Mouse (Mus musculus) intestine, embryonic 16.5 days (tissue): Measurements from ENCODE around the gene Pithd1. TPM values are rescaled to one million over a fixed set of nuclear protein-coding genes. Genes with fewer than 3 reads are reported as not detected.
"Not testable (repeated sequence)": the region's sequence is repeated elsewhere in the genome, so short reads cannot be mapped to it uniquely, and the experiment has no call there.

Source experiments
- ATAC-seq: fragments of 200-750 bp; cut with Nextera tagmentation; 2 replicates; pipeline ENCODE4 v1.8.0; 2017; ENCODE audit warnings: moderate TSS enrichment, moderate library complexity
- H3K27ac ChIP-seq: fragments of 300-500 bp; sonication (generic); 2 replicates; pipeline ENCODE4 v1.5.1; 2014; ENCODE audit warnings: mild to moderate bottlenecking, low read length
- H3K27me3 ChIP-seq: fragments of 300-500 bp; sonication (generic); replicated peaks from 2 replicates; pipeline ENCODE4 v1.6.1; 2014; ENCODE audit warnings: low read length, control low read depth, mixed read lengths; ENCODE audit not compliant: control insufficient read depth, insufficient read depth
- H3K36me3 ChIP-seq: fragments of 300-500 bp; sonication (generic); 2 replicates; pipeline ENCODE4 v1.6.1; 2014; ENCODE audit warnings: low read length, control low read depth; ENCODE audit not compliant: control insufficient read depth, insufficient read depth
- H3K4me1 ChIP-seq: fragments of 300-500 bp; sonication (generic); 2 replicates; pipeline ENCODE4 v1.6.1; 2014; ENCODE audit warnings: low read length, control low read depth, mixed read lengths; ENCODE audit not compliant: control insufficient read depth, insufficient read depth
- H3K4me2 ChIP-seq: fragments of 300-500 bp; sonication (generic); 2 replicates; pipeline ENCODE4 v1.6.1; 2014; ENCODE audit warnings: low read depth, low read length, control low read depth
- H3K4me3 ChIP-seq: fragments of 300-500 bp; sonication (generic); 2 replicates; pipeline ENCODE4 v1.5.1; 2014; ENCODE audit warnings: mild to moderate bottlenecking, low read length
- H3K9ac ChIP-seq: fragments of 300-500 bp; sonication (generic); 2 replicates; pipeline ENCODE4 v1.6.1; 2014; ENCODE audit warnings: low read depth, low read length
- H3K9me3 ChIP-seq: fragments of 300-500 bp; sonication (generic); 2 replicates; pipeline ENCODE4 v1.6.1; 2016; ENCODE audit warnings: low read length, control low read depth; ENCODE audit not compliant: control insufficient read depth
- WGBS: fragments of 180-500 bp; shearing (Covaris S2); extraction: QIAGEN DNeasy Blood & Tissue Kit; methylation state at CpG from one replicate; pipeline ENCODE4 v1.1.7; 2014; 5-methylcytosine and 5-hydroxymethylcytosine counted together
- polyA plus RNA-seq: library from polyadenylated mRNA; unstranded; fragments of >200 nt; fragmentation: Nextera tagmentation; extraction: Ambion mirVana; gene quantifications from 2 replicates; pipeline ENCODE4 v1.2.1, GENCODE M21; 2015

Gene Pithd1
- polyA plus RNA-seq, 1 experiment from 2014 or later: 47.2 TPM

GRCm38 (mm10) chr4:135995118-135995517, 8.1 kb upstream of the Pithd1 start:
- H3K4me1 ChIP-seq: no peaks in the 10 kb centered on the region
- no peaks in the 10 kb centered on the region for H3K36me3 ChIP-seq
- H3K27ac ChIP-seq: no peak overlapping the region
- no peak overlapping the region for H3K4me3 ChIP-seq
- ATAC-seq: no peak
- no peaks in the 10 kb centered on the region for H3K27me3 ChIP-seq
- no peak overlapping the region for H3K9ac ChIP-seq
- peaks cover 4% of the 10 kb centered on the region; the same call in 1 of the 2 replicates for H3K9me3 ChIP-seq
- H3K4me2 ChIP-seq: no peak overlapping the region
- WGBS: 89% methylated on average over 4 of the region's 4 CpGs

GRCm38 (mm10) chr4:135993941-135994340, 6.9 kb upstream of the Pithd1 start:
- Histone ChIP-seq H3K27me3 (no peaks in the 10 kb centered on the region), H3K4me2 (no peak overlapping the region), H3K27ac (no peak overlapping the region), H3K4me1 (no peaks in the 10 kb centered on the region), H3K36me3 (no peaks in the 10 kb centered on the region), H3K4me3 (no peak overlapping the region), H3K9ac (no peak overlapping the region), H3K9me3 (peaks cover 4% of the 10 kb centered on the region; the same call in 1 of the 2 replicates)
- 94% methylated on average over 6 of the region's 6 CpGs for WGBS
- no peak for ATAC-seq

- Histone ChIP-seq H3K9me3 (peaks cover 4% of the 10 kb centered on the region; the same call in 1 of the 2 replicates), H3K4me1 (peaks cover 10% of the 10 kb centered on the region), H3K36me3 (no peaks in the 10 kb centered on the region; the same call in 1 of the 2 replicates), H3K9ac (peak overlapping the region; percentile 91), H3K27ac (peak overlapping the region; percentile 84), H3K4me2 (peak overlapping the region; percentile 88), H3K27me3 (no peaks in the 10 kb centered on the region), H3K4me3 (peak overlapping the region; percentile 95)
- WGBS: 67% methylated on average over 9 of the region's 9 CpGs
- ATAC-seq: no peak
Measured at GRCm38 (mm10) chr4:135987714-135988113, 650 bp upstream of the Pithd1 start.

- H3K4me1 ChIP-seq: peaks cover 10% of the 10 kb centered on the region
- peak overlapping the region; percentile 88 for H3K4me2 ChIP-seq
- H3K36me3 ChIP-seq: no peaks in the 10 kb centered on the region; the same call in 1 of the 2 replicates
- WGBS: 5% methylated on average over 23 of the region's 23 CpGs
- H3K9me3 ChIP-seq: no peaks in the 10 kb centered on the region
- peak overlapping the region; percentile 95 for H3K4me3 ChIP-seq
- H3K27ac ChIP-seq: peak overlapping the region; percentile 49
- H3K27me3 ChIP-seq: no peaks in the 10 kb centered on the region
- peak; percentile 3; the same call in 1 of the 2 replicates for ATAC-seq
- peak overlapping the region; percentile 91 for H3K9ac ChIP-seq
Measured at GRCm38 (mm10) chr4:135986301-135986942, 642 bp downstream of the Pithd1 start.

- Histone ChIP-seq H3K27me3 (no peaks in the 10 kb centered on the region), H3K4me3 (peak overlapping the region; percentile 95), H3K36me3 (no peaks in the 10 kb centered on the region; the same call in 1 of the 2 replicates), H3K9ac (peak overlapping the region; percentile 91; the same call in 1 of the 2 replicates), H3K4me2 (peak overlapping the region; percentile 88), H3K27ac (no peak overlapping the region), H3K9me3 (no peaks in the 10 kb centered on the region), H3K4me1 (peaks cover 10% of the 10 kb centered on the region)
- no peak for ATAC-seq
- 83% methylated on average over 7 of the region's 7 CpGs for WGBS
Measured at GRCm38 (mm10) chr4:135985769-135986168, 1.3 kb downstream of the Pithd1 start.

GRCm38 (mm10) chr4:135985193-135985592, 1.9 kb downstream of the Pithd1 start:
- Histone ChIP-seq H3K36me3 (no peaks in the 10 kb centered on the region; the same call in 1 of the 2 replicates), H3K27ac (no peak overlapping the region), H3K4me1 (peaks cover 10% of the 10 kb centered on the region), H3K9me3 (no peaks in the 10 kb centered on the region), H3K9ac (no peak overlapping the region), H3K4me3 (no peak overlapping the region), H3K4me2 (no peak overlapping the region), H3K27me3 (no peaks in the 10 kb centered on the region)
- 90% methylated on average over 5 of the region's 5 CpGs for WGBS
- no peak for ATAC-seq

GRCm38 (mm10) chr4:135984556-135984955, 2.5 kb downstream of the Pithd1 start:
- Histone ChIP-seq H3K27me3 (no peaks in the 10 kb centered on the region), H3K9ac (no peak overlapping the region), H3K4me3 (no peak overlapping the region), H3K4me2 (no peak overlapping the region), H3K4me1 (peaks cover 10% of the 10 kb centered on the region), H3K36me3 (no peaks in the 10 kb centered on the region; the same call in 1 of the 2 replicates), H3K9me3 (no peaks in the 10 kb centered on the region), H3K27ac (no peak overlapping the region)
- no peak for ATAC-seq
- 87% methylated on average over 5 of the region's 5 CpGs for WGBS

- Histone ChIP-seq H3K4me2 (no peak overlapping the region), H3K4me3 (no peak overlapping the region), H3K36me3 (peaks cover 3% of the 10 kb centered on the region; the same call in 1 of the 2 replicates), H3K4me1 (peaks cover 10% of the 10 kb centered on the region), H3K27ac (no peak overlapping the region), H3K27me3 (no peaks in the 10 kb centered on the region), H3K9me3 (no peaks in the 10 kb centered on the region), H3K9ac (no peak overlapping the region)
- WGBS: 69% methylated on average over 7 of the region's 7 CpGs
- ATAC-seq: no peak
Measured at GRCm38 (mm10) chr4:135981524-135982063, 5.5 kb downstream of the Pithd1 start.

- 96% methylated on average over 5 of the region's 5 CpGs for WGBS
- ATAC-seq, H3K4me1 ChIP-seq, H3K9me3 ChIP-seq, H3K9ac ChIP-seq, H3K27ac ChIP-seq, H3K4me2 ChIP-seq, H3K27me3 ChIP-seq, H3K4me3 ChIP-seq, H3K36me3 ChIP-seq: not testable (repeated sequence)
Measured at GRCm38 (mm10) chr4:135980223-135980622, 6.8 kb downstream of the Pithd1 start.
